Mouse (Mus musculus): ENCODE data around the gene Gsg1l. TPM values are rescaled to one million over a fixed set of nuclear protein-coding genes. Genes with fewer than 3 reads are reported as not detected.

Gene Gsg1l
- total and polyA plus RNA-seq, 3 experiments: 0.11 TPM; not detected in 2

DNA sequence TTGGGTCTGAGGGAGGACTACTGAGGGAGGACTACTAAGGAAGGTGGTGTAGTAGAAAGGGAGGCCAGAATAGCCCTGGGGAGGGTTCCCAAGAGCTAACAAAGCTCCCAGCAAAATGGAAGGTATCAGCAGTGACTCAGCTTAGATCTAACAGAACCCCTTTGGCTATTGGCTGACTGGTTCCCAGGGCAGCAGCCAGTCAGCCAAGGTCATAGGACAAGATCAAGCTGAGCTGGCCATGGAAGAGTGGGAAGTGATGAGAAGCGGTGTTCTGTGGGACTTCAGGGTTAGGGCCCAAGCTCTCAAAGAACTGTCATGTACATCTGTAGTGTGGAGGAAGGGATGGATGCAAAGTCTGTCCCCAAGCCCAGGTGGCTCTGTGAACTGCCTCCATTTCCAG is 5.3 kb downstream of the Gsg1l start:
- Histone ChIP-seq H3K27me3 (ENCODE audit: insufficient read depth, low read length) (peaks cover 71% of the 10 kb centered on the region), H3K9me3 (replicated peaks) (peaks cover 5% of the 10 kb centered on the region), H3K4me3 (ENCODE audit: low read depth, low read length) (no peak overlapping the region), H3K36me3 (replicated peaks) (no peaks in the 10 kb centered on the region), H3K4me1 (ENCODE audit: insufficient read depth, low read depth, low read length) (no peaks in the 10 kb centered on the region)
- TF ChIP-seq TAL1 (conservative IDR thresholded peaks at IDR 0.05; ENCODE audit: low read depth, low read length): no peak
- TF ChIP-seq POLR2AphosphoS5 (IDR thresholded peaks at IDR 0.05; ENCODE audit: insufficient replicate concordance, low read depth, low read length): no peak
- no peak for TF ChIP-seq GATA1 (IDR thresholded peaks at IDR 0.05; ENCODE audit: borderline replicate concordance, low read length)
- no peak for TF ChIP-seq CTCF (IDR thresholded peaks at IDR 0.05; ENCODE audit: low read depth, low read length)
- TF ChIP-seq GATA2 (IDR thresholded peaks at IDR 0.05; ENCODE audit: borderline replicate concordance, low read depth, low read length): no peak
- ATAC-seq (ENCODE audit: extremely low read depth, insufficient number of reproducible peaks, low FRiP score, poor library complexity, severe bottlenecking) (no peak), DNase-seq (ENCODE audit: low spot score) (no peak)

DNA sequence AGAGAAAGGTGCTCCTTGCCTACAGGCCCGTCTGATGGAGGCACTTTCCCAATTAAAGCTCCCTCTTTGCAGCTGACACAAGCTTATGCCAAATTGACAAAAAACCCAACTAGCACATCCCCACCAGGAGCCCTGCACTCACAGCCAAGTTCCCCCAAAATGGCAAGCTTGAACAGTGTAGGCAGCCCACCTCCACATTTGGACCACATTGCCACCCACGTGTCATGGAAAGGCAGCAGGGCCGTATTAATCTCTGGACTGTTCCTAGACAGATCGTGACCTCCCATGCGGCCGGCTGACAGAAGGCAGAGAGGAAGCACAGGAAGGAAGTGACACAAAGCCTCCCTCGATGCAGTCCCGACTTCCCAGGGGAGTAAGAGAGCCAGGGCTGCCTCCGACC is 7.2 kb downstream of the Gsg1l start:
- TF ChIP-seq GATA2 (IDR thresholded peaks at IDR 0.05; ENCODE audit: borderline replicate concordance, low read depth, low read length) (no peak), TAL1 (conservative IDR thresholded peaks at IDR 0.05; ENCODE audit: low read depth, low read length) (no peak), GATA1 (IDR thresholded peaks at IDR 0.05; ENCODE audit: borderline replicate concordance, low read length) (no peak), CTCF (IDR thresholded peaks at IDR 0.05; ENCODE audit: low read depth, low read length) (no peak), POLR2AphosphoS5 (IDR thresholded peaks at IDR 0.05; ENCODE audit: insufficient replicate concordance, low read depth, low read length) (no peak)
- H3K36me3 ChIP-seq (replicated peaks): no peaks in the 10 kb centered on the region
- H3K4me3 ChIP-seq (ENCODE audit: low read depth, low read length): no peak overlapping the region
- ATAC-seq (ENCODE audit: extremely low read depth, insufficient number of reproducible peaks, low FRiP score, poor library complexity, severe bottlenecking): no peak
- no peaks in the 10 kb centered on the region for H3K4me1 ChIP-seq (ENCODE audit: insufficient read depth, low read depth, low read length)
- H3K27me3 ChIP-seq (ENCODE audit: insufficient read depth, low read length): peaks cover 67% of the 10 kb centered on the region
- DNase-seq (ENCODE audit: low spot score): no peak
- H3K9me3 ChIP-seq (replicated peaks): 0 out of 2 replicates have a peak, but pooled peaks cover 2% of the 10 kb centered on the region

DNA sequence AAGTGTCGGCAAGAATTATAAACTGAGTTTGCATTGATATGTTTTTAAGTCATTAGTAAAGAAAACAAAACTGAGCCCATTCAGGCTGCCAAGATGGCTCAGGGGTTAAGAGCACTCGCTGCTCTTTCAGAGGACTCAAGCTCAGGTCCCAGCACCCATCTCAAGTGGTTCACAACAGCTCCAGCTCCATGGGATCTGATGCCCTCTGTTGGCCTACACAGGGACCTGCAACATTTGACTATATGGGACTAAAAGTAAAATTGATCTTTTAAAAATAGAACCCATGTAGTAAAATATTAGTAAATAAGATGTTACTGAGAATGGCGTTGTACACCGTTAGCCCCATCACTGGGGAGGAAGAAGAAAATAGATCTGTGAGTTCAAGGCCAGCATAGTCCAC is 11.9 kb downstream of the Gsg1l start:
- no peak for DNase-seq (ENCODE audit: low spot score)
- Histone ChIP-seq H3K36me3 (replicated peaks) (no peaks in the 10 kb centered on the region), H3K4me3 (ENCODE audit: low read depth, low read length) (no peak overlapping the region), H3K9me3 (replicated peaks) (0 out of 2 replicates have a peak, but pooled peaks cover 5% of the 10 kb centered on the region), H3K4me1 (ENCODE audit: insufficient read depth, low read depth, low read length) (no peaks in the 10 kb centered on the region; the same call in 1 of the 2 replicates), H3K27me3 (ENCODE audit: insufficient read depth, low read length) (peaks cover 50% of the 10 kb centered on the region)
- TF ChIP-seq CTCF (IDR thresholded peaks at IDR 0.05; ENCODE audit: low read depth, low read length) (no peak), POLR2AphosphoS5 (IDR thresholded peaks at IDR 0.05; ENCODE audit: insufficient replicate concordance, low read depth, low read length) (no peak), TAL1 (conservative IDR thresholded peaks at IDR 0.05; ENCODE audit: low read depth, low read length) (no peak), GATA1 (IDR thresholded peaks at IDR 0.05; ENCODE audit: borderline replicate concordance, low read length) (no peak), GATA2 (IDR thresholded peaks at IDR 0.05; ENCODE audit: borderline replicate concordance, low read depth, low read length) (no peak)
- ATAC-seq (ENCODE audit: extremely low read depth, insufficient number of reproducible peaks, low FRiP score, poor library complexity, severe bottlenecking): no peak

DNA sequence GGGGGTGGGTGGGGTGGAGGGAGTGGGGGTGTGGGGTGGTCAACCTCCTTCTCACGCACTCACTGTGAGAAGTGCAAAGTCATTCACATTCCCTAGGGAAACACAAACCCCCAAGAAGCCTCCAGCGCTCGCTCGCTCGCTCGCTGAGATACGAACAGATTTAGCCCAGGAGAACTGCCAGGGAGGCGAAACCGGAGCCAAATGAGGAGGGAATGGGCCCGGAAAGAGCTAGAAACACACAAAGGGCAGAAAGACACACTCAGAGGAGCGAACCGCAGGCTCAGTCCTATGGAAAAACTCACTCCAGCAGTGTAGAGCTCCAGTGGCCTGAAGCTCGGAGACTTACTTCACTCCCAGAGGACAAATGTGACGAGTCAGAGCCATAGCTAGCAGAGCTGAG is 15.4 kb downstream of the Gsg1l start:
- no peak for ATAC-seq (ENCODE audit: extremely low read depth, insufficient number of reproducible peaks, low FRiP score, poor library complexity, severe bottlenecking)
- DNase-seq (ENCODE audit: low spot score): no peak
- H3K9me3 ChIP-seq (replicated peaks): peaks cover 10% of the 10 kb centered on the region
- TF ChIP-seq POLR2AphosphoS5 (IDR thresholded peaks at IDR 0.05; ENCODE audit: insufficient replicate concordance, low read depth, low read length) (no peak), CTCF (IDR thresholded peaks at IDR 0.05; ENCODE audit: low read depth, low read length) (no peak), TAL1 (conservative IDR thresholded peaks at IDR 0.05; ENCODE audit: low read depth, low read length) (no peak), GATA2 (IDR thresholded peaks at IDR 0.05; ENCODE audit: borderline replicate concordance, low read depth, low read length) (no peak), GATA1 (IDR thresholded peaks at IDR 0.05; ENCODE audit: borderline replicate concordance, low read length) (no peak)
- H3K27me3 ChIP-seq (ENCODE audit: insufficient read depth, low read length): peaks cover 65% of the 10 kb centered on the region
- H3K4me1 ChIP-seq (ENCODE audit: insufficient read depth, low read depth, low read length): no peaks in the 10 kb centered on the region; the same call in 1 of the 2 replicates
- H3K4me3 ChIP-seq (ENCODE audit: low read depth, low read length): no peak overlapping the region
- no peaks in the 10 kb centered on the region for H3K36me3 ChIP-seq (replicated peaks)

DNA sequence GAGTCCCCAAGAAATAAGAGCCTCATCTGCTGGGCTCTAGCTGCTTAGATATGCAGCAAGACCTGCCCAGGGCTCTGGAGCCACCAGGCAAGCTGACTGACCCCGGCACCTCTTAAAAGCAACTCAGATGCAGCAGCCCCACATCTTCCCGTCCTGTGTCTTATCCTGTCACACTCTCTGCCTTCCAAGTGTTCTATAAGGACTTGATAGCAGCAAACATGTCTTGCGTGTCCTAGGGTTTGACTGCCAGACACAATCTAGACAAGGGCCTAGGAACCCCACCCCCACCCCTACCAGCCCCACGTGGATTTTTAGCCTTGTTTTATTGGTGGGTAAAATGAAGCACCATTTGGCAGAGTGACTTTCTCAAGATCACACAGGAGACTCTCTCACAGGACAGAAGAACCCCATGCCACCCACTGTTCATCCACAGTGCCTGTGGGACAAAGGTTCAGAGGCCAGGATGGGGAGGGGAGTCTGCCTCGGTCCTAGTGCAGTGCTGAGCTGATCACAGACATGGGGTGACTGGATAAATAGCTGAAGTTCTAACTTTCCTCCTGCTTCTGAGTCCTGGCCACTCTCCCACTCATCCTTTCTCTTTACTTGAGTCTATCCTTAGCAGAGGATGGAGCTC is 16.9 kb downstream of the Gsg1l start:
- H3K36me3 ChIP-seq (replicated peaks): no peaks in the 10 kb centered on the region
- TF ChIP-seq POLR2AphosphoS5 (IDR thresholded peaks at IDR 0.05; ENCODE audit: insufficient replicate concordance, low read depth, low read length) (no peak), CTCF (IDR thresholded peaks at IDR 0.05; ENCODE audit: low read depth, low read length) (no peak)
- H3K9me3 ChIP-seq (replicated peaks): peaks cover 10% of the 10 kb centered on the region
- ATAC-seq (ENCODE audit: extremely low read depth, insufficient number of reproducible peaks, low FRiP score, poor library complexity, severe bottlenecking): no peak
- no peak for DNase-seq (ENCODE audit: low spot score)
- no peak overlapping the region for H3K4me3 ChIP-seq (ENCODE audit: low read depth, low read length)
- peaks cover 73% of the 10 kb centered on the region for H3K27me3 ChIP-seq (ENCODE audit: insufficient read depth, low read length)
- H3K4me1 ChIP-seq (ENCODE audit: insufficient read depth, low read depth, low read length): no peaks in the 10 kb centered on the region; the same call in 1 of the 2 replicates

DNA sequence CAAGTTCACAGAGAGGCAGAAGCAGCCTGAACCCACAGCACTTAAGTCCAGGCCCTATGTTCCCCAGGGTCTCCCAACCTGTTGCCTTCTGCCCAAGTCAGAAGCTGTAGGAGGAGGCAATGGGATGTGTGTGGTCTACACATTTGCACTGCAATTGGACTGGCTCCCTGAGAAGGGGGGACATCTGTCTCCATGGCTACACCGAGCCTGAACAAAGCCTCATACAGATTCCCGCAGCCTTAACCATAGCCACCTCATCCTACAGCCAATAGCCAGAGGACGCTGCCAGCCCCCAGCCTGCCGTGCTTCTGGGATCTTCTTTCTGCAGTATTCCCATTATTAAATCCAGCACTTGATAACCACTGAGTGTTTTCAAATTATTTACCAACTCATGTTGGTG is 20.0 kb downstream of the Gsg1l start:
- ATAC-seq (ENCODE audit: extremely low read depth, insufficient number of reproducible peaks, low FRiP score, poor library complexity, severe bottlenecking): no peak
- Histone ChIP-seq H3K9me3 (replicated peaks) (peaks cover 4% of the 10 kb centered on the region), H3K27me3 (ENCODE audit: insufficient read depth, low read length) (peaks cover 83% of the 10 kb centered on the region), H3K4me1 (ENCODE audit: insufficient read depth, low read depth, low read length) (no peaks in the 10 kb centered on the region), H3K36me3 (replicated peaks) (no peaks in the 10 kb centered on the region), H3K4me3 (ENCODE audit: low read depth, low read length) (no peak overlapping the region)
- DNase-seq (ENCODE audit: low spot score): no peak
- no peak for TF ChIP-seq GATA1 (IDR thresholded peaks at IDR 0.05; ENCODE audit: borderline replicate concordance, low read length)
- TF ChIP-seq CTCF (IDR thresholded peaks at IDR 0.05; ENCODE audit: low read depth, low read length): no peak
- TF ChIP-seq GATA2 (IDR thresholded peaks at IDR 0.05; ENCODE audit: borderline replicate concordance, low read depth, low read length): no peak
- TF ChIP-seq POLR2AphosphoS5 (IDR thresholded peaks at IDR 0.05; ENCODE audit: insufficient replicate concordance, low read depth, low read length): no peak
- TF ChIP-seq TAL1 (conservative IDR thresholded peaks at IDR 0.05; ENCODE audit: low read depth, low read length): no peak
